Mouse (Mus musculus) bone marrow macrophage, adult 2 months (primary cell): Measurements from ENCODE around the gene Tbc1d2b.

Source experiments
- CTCF ChIP-seq: IDR thresholded peaks from 2 replicates; pipeline ENCODE4 v1.5.1; 2012; ENCODE audit warnings: low read depth, mild to moderate bottlenecking, low read length, moderate library complexity
- POLR2A ChIP-seq: IDR thresholded peaks from 2 replicates; pipeline ENCODE4 v1.6.1; 2012; ENCODE audit warnings: mild to moderate bottlenecking, low read depth, low read length, borderline replicate concordance

GRCm38 (mm10) chr9:90315662-90316061 lies 45.1 kb upstream of the Tbc1d2b start:
- TF ChIP-seq POLR2A = no peak
- no peak for TF ChIP-seq CTCF
